Mouse (Mus musculus) 416B (cell line): ENCODE measurements around the gene Rsad2.

ENCODE experiments used
- DNase-seq: peaks from one replicate; pipeline ENCODE4 v3.0.0; 2011; ENCODE audit warnings: low read depth

The Rsad2 gene

DNA sequence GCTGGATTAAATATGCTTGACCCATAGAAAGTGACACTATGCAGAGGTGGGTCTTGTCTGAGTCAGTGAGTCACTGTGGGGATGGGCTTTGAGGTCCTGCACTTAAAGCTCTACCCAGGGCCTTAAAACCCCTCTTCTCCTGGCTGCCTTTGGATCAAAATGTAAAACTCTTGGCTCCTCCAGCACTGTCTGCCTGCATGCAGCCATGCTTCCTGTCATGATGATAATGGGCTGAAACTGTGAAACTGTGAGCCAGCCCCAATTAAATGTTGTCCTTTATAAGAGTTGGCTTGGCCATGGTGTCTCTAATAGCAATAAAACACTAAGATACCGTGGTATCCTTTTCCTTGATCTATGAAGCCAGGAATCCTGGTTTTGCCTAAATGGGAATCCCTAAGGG, 55.0 kb downstream of the Rsad2 start:
- no peak for DNase-seq

DNA sequence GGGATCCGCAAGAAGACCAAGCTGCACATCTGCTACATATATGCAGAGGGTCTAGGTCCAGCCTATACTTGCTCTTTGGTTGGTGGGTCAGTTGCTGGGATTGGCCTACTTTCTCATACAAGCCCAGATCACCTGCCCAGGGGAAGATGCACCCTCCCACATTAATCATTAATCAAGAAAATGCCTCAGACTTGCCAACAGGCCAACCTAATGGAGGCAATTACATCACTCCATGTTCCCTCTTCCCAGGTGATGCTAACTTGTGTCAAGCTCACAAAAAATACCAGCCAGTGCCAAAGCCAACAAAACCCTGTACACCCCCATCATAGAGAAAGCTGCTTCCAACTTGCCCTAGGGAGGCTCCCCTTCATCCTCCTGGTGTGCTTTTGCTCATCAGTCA, 55.5 kb downstream of the Rsad2 start:
- DNase-seq: no peak

DNA sequence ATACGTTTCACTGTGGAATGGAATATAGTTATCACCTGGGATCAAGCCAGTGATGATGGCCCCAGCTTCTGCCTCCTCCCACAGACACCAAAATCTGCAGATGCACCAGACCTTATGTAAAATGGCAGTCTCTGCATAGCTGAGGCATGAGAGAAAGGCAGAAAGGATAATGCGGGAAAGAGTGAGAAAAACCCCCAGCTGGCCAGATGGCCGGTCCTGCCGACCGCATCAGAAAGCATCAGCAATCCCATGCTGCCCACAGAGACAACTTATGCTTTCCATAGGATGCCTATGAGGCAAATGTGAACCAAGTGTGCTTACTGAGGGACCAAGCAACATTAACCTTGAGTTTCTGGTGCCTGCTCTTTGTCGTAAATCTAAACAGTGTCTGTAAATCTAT, 56.9 kb downstream of the Rsad2 start:
- DNase-seq: no peak

DNA sequence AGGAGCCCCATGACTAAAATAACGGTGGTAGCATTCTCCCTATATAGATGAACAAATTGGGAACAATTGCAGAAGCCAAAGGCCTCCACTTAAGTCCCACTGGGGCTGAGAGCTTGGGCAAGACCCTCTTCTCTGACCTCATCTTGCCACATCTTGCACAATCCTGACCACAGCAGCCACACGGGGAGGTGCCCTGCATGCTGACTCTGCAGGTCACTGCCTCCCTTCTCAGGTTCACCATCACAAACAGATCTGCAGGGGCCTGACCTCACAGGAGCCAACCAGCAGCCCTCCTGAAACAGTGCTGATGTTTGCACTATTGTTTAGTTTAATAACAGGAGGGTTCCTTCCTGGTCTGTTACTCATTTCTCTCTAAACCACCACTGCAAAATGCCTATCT, 57.7 kb downstream of the Rsad2 start:
- peak; percentile 97 for DNase-seq

DNA sequence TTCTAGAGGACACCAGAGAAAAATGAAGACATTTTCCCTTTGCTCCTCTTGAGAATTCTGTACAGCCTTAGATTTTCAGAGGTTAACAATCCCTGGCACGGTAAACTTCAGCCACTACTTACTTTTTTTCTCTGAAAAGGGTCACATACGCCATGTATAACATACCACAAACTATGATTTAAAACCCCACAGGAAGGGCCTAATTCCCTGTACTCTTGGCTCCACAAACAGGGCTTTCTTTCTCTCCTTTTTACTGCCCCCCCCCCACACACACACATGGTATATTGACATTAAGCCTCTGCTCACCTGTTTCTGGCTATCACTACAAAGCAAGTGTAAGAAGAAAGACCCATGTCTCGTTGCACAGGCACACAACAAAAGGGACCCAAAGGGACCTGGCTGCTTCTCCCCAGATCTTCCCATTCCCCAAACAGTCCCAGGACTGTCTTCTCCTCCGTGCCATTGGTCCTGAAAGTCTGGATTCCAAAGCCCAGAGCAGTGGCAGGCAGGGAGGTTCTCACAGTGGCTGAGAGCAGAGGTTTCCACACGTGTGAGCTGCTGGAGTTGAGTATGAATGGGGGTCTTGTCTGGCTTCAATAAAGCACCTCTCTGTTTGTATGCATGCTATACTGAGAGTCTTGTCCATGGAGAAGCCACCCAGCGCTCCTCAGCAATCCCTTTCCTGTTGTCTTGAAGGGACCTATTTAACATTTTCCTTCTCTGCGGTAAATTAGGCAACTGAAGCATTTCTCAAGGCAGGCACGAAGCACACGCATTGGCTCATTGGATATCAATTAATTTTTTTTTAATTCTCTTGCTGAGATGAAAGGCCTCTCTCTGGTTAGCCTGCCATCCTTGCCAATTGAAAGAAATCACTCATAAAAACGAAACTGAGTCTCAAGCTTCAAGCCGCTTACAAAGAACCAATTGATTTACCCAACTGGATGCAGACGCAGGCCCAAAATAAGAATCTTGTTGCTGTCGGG, 61.5 kb downstream of the Rsad2 start:
- no peak for DNase-seq

DNA sequence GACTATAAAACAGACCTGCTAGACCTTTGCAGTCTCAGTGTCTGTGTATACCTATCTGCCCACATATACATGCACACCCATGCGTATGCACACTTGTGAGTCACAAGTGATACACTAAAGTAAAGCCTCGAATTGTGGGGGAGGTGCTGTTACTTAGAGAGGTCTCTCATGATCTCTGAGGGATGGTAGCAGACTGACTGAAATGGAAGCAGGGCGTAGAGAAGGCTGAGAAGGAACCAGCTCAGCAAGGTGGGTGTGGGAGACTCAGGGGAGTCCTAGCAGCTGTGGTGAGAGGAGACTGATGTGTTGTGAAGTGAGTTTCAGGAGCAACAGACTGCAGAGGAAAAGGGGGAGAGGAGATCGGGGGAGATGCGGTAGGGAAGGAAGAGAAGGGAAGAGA, 63.0 kb downstream of the Rsad2 start:
- no peak for DNase-seq
